Mouse (Mus musculus) heart, postnatal 0 days (tissue): ENCODE data around the gene Lama5.

Source experiments
- CTCF ChIP-seq: IDR thresholded peaks from 2 replicates; pipeline ENCODE4 v1.5.1; 2016; ENCODE audit warnings: antibody characterized with exemption, control low read depth, low read depth
- EP300 ChIP-seq: IDR thresholded peaks from 2 replicates; pipeline ENCODE4 v1.6.1; 2016; ENCODE audit warnings: antibody characterized with exemption, low read depth

DNA sequence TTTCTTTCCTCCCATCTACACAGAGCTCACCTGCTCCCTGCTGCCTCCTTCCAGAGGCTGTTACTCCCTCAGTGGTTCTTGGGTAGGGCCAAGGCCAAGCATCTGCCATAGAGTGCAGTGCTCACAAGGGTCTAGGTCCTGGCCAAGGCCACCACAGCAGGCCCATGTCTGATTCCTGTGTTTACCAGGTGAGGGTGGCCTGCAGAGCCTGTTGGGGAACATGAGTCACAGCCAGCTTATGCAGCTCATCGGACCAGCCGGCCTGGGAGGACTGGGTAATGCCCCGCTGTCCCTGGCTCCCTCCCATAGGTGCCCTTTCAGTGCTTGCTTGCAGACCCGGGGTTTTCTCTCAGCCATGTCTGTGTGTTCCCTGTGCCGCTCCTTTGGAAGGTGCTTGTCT lies 51.5 kb downstream of the Lama5 start:
- TF ChIP-seq EP300 (no peak), CTCF (no peak)
